Mouse (Mus musculus): ENCODE measurements at regions not wholly inside any gene's neighbourhood (a gene's known extent, or its start where the extent isn't known, plus 50 kb on each side); places are given as distances from the start of the nearest gene placed in this dataset.

GRCm38 (mm10) chr13:6255303-6255702 lies 292.6 kb upstream of the Pitrm1 start:
- in situ Hi-C loops (cut with MboI, MseI): no loop called here

GRCm38 (mm10) chr13:6255728-6256496 lies 292.0 kb upstream of the Pitrm1 start:
- in situ Hi-C loops (cut with MboI, MseI): no loop called here

- in situ Hi-C loops (cut with MboI, MseI): no loop called here
Measured at GRCm38 (mm10) chr13:6258456-6258855, 289.5 kb upstream of the Pitrm1 start.

- in situ Hi-C loops (cut with MboI, MseI): no loop called here
Measured at GRCm38 (mm10) chr13:6260321-6260865, 287.6 kb upstream of the Pitrm1 start.

- in situ Hi-C loops (cut with MboI, MseI): no loop called here
Measured at GRCm38 (mm10) chr13:6261458-6261857, 286.5 kb upstream of the Pitrm1 start.

GRCm38 (mm10) chr13:6270546-6270945 lies 277.4 kb upstream of the Pitrm1 start:
- in situ Hi-C loops (cut with MboI, MseI): no loop called here

GRCm38 (mm10) chr13:6272932-6273331 lies 275.0 kb upstream of the Pitrm1 start:
- in situ Hi-C loops (cut with MboI, MseI): no loop called here

GRCm38 (mm10) chr13:6280073-6280472 lies 267.9 kb upstream of the Pitrm1 start:
- in situ Hi-C loops (cut with MboI, MseI): no loop called here

- in situ Hi-C loops (cut with MboI, MseI): loop anchor here (5.0 kb wide), 2 partner anchors 306 to 416 kb away; no protein-coding TSS in a partner anchor
Measured at GRCm38 (mm10) chr13:6288109-6288508, 259.8 kb upstream of the Pitrm1 start.

GRCm38 (mm10) chr13:6292098-6292497 lies 255.9 kb upstream of the Pitrm1 start:
- in situ Hi-C loops (cut with MboI, MseI): loop anchor here (5.0 kb wide), 1 partner anchor 605 kb away; no protein-coding TSS in a partner anchor

GRCm38 (mm10) chr13:6305718-6306117 lies 242.2 kb upstream of the Pitrm1 start:
- in situ Hi-C loops (cut with MboI, MseI): no loop called here

GRCm38 (mm10) chr13:6306616-6306988 lies 241.3 kb upstream of the Pitrm1 start:
- in situ Hi-C loops (cut with MboI, MseI): no loop called here

GRCm38 (mm10) chr13:6306989-6307917 lies 240.7 kb upstream of the Pitrm1 start:
- in situ Hi-C loops (cut with MboI, MseI): no loop called here

GRCm38 (mm10) chr13:6316201-6316600 lies 231.7 kb upstream of the Pitrm1 start:
- in situ Hi-C loops (cut with MboI, MseI): no loop called here

- in situ Hi-C loops (cut with MboI, MseI): no loop called here
Measured at GRCm38 (mm10) chr13:6323948-6324347, 224.0 kb upstream of the Pitrm1 start.

- in situ Hi-C loops (cut with MboI, MseI): no loop called here
Measured at GRCm38 (mm10) chr13:6330320-6330950, 217.5 kb upstream of the Pitrm1 start.

GRCm38 (mm10) chr13:6340157-6340556 lies 207.8 kb upstream of the Pitrm1 start:
- in situ Hi-C loops (cut with MboI, MseI): no loop called here

GRCm38 (mm10) chr13:6341102-6341737 lies 206.7 kb upstream of the Pitrm1 start:
- in situ Hi-C loops (cut with MboI, MseI): no loop called here

GRCm38 (mm10) chr13:6365169-6365568 lies 182.8 kb upstream of the Pitrm1 start:
- in situ Hi-C loops (cut with MboI, MseI): loop anchor here (10.0 kb wide), 1 partner anchor 1610 kb away; no protein-coding TSS in a partner anchor

GRCm38 (mm10) chr13:6367661-6368060 lies 180.3 kb upstream of the Pitrm1 start:
- in situ Hi-C loops (cut with MboI, MseI): loop anchor here (10.0 kb wide), 1 partner anchor 1613 kb away; no protein-coding TSS in a partner anchor

- in situ Hi-C loops (cut with MboI, MseI): no loop called here
Measured at GRCm38 (mm10) chr13:6374570-6375173, 173.3 kb upstream of the Pitrm1 start.
